Mouse (Mus musculus): ENCODE data around the gene Ap1g1. TPM values are rescaled to one million over a fixed set of nuclear protein-coding genes. Genes with fewer than 3 reads are reported as not detected.

Ap1g1 gene
- polyA plus RNA-seq, 1 experiment = 68.4 TPM

DNA sequence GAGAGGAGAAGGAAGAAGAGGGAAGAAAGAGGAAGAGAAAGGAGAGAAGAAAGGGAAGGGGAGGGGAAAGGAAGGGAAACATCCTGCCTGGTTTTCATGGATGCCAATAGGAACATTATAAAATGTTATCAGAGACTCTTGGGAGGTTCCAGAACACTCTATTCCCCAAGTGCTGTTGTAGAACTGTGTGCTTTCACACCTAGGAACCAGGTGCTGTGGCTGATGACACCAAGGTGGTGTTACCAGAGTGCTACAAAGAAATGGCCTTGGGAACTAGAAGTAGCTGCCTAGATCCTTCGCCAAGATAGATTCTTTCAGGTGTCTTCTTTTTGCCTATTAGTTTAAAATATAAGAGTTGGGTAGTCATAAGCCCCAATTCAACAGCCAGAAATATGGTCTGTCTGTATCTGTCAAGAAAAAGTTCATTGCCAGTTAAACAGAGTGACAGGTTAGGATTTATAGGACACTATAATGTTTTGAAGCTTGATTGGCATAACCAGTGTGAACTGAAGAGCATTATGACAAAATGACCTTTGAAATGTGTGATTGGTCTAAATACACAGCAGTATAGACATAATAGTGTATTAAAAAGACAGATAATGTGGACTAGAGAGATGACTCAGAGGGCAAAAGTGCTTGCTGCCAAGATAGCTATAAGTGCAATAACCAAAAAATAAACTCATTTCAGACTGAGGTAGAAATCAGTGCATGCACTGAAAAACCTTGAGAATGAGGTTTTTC is 126.7 kb downstream of the Ap1g1 start:
- peaks cover 11% of the 10 kb centered on the region for H3K4me1 ChIP-seq (ENCODE audit: control insufficient read depth, insufficient read depth, low read length)
- H3K4me3 ChIP-seq (ENCODE audit: insufficient read depth, low read length) = no peak overlapping the region
- no peak overlapping the region for H3K27ac ChIP-seq (ENCODE audit: insufficient read depth, low read length)
- no peak for TF ChIP-seq CTCF (IDR thresholded peaks at IDR 0.05; ENCODE audit: extremely low read depth, insufficient read depth, low read length)

DNA sequence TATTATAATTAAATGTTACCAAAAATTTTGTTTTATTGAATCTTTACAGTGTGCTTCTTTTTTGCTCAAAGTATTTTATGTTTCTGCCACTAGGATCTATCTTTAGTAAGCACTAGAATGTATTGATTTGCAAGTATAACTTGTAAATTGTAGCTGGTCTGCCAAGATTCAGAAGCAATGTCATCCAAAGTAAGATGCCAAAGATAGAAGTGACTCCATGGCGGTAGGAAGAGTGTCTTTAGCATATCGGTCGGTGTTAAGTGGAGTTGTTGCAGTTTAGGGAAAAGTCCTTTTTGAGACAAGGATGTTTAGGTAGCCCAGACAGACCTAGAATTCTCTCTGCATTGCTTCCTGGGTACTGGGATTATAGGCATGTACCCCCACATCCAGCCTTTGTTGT is 128.6 kb downstream of the Ap1g1 start:
- no peak overlapping the region for H3K4me3 ChIP-seq (ENCODE audit: insufficient read depth, low read length)
- H3K4me1 ChIP-seq (ENCODE audit: control insufficient read depth, insufficient read depth, low read length) = peaks cover 11% of the 10 kb centered on the region
- no peak overlapping the region for H3K27ac ChIP-seq (ENCODE audit: insufficient read depth, low read length)
- TF ChIP-seq CTCF (IDR thresholded peaks at IDR 0.05; ENCODE audit: extremely low read depth, insufficient read depth, low read length) (no peak), POLR2A (IDR thresholded peaks at IDR 0.05; ENCODE audit: extremely low read depth, insufficient read depth, low read length) (no peak)

GRCm38 (mm10) chr8:109907376-109907775 is 129.0 kb downstream of the Ap1g1 start:
- Histone ChIP-seq H3K4me1 (ENCODE audit: control insufficient read depth, insufficient read depth, low read length) (peaks cover 11% of the 10 kb centered on the region), H3K27ac (ENCODE audit: insufficient read depth, low read length) (no peak overlapping the region)
- TF ChIP-seq CTCF (IDR thresholded peaks at IDR 0.05; ENCODE audit: extremely low read depth, insufficient read depth, low read length) (no peak), POLR2A (IDR thresholded peaks at IDR 0.05; ENCODE audit: extremely low read depth, insufficient read depth, low read length) (no peak)

More at GRCm38 (mm10) chr8:109907376-109907775, 129.0 kb downstream of the Ap1g1 start:
- no peak overlapping the region for H3K4me3 ChIP-seq (ENCODE audit: insufficient read depth, low read length)

Other genes with a start within 250 kb of the Ap1g1 start
- 17.4 TPM in 2 replicates for gene Dhx38, start 212.7 kb upstream of the Ap1g1 start, polyA plus RNA-seq (2012; rRNA removed)
- gene Txnl4b, start 212.7 kb upstream of the Ap1g1 start, polyA plus RNA-seq (2012; rRNA removed) = 12.1 TPM in 2 replicates
- 0.23 and 0.31 TPM in 2 replicates for gene Hp, start 199.4 kb upstream of the Ap1g1 start, polyA plus RNA-seq (2012; rRNA removed)
- gene Dhodh, start 169.9 kb upstream of the Ap1g1 start, polyA plus RNA-seq (2012; rRNA removed) = 25.2 and 27.7 TPM in 2 replicates
- 0.79 TPM in 2 replicates for gene Pkd1l3, start 164.0 kb upstream of the Ap1g1 start, polyA plus RNA-seq (2012; rRNA removed)
- gene Ist1, start 85.3 kb upstream of the Ap1g1 start, polyA plus RNA-seq (2012; rRNA removed) = 88.1 and 88.9 TPM in 2 replicates
- 47.6 and 56.1 TPM in 2 replicates for gene Zfp821, start 73.0 kb upstream of the Ap1g1 start, polyA plus RNA-seq (2012; rRNA removed)
- gene Atxn1l, start 40.8 kb upstream of the Ap1g1 start, polyA plus RNA-seq (2012; rRNA removed) = 14.2 and 14.4 TPM in 2 replicates
- gene Phlpp2, start 90.0 kb downstream of the Ap1g1 start, polyA plus RNA-seq (2012; rRNA removed) = 23.5 and 24.8 TPM in 2 replicates
- gene Marveld3, start 183.6 kb downstream of the Ap1g1 start, polyA plus RNA-seq (2012; rRNA removed) = 0.19 TPM in 1 of 2 replicates, not detected in the other
- gene Tat, start 211.9 kb downstream of the Ap1g1 start, polyA plus RNA-seq (2012; rRNA removed) = not detected in 2 replicates